Mouse (Mus musculus) bone marrow macrophage, adult 2 months (primary cell): ENCODE data around the gene Wnk4.

Experiments
- CTCF ChIP-seq: IDR thresholded peaks from 2 replicates; pipeline ENCODE4 v1.5.1; 2012; ENCODE audit warnings: low read depth, mild to moderate bottlenecking, low read length, moderate library complexity
- POLR2A ChIP-seq: IDR thresholded peaks from 2 replicates; pipeline ENCODE4 v1.6.1; 2012; ENCODE audit warnings: mild to moderate bottlenecking, low read depth, low read length, borderline replicate concordance

GRCm38 (mm10) chr11:101265906-101266305 is 5.5 kb downstream of the Wnk4 start:
- TF ChIP-seq POLR2A (no peak), CTCF (no peak)
